Mouse (Mus musculus): ENCODE results near the gene Tpt1. TPM values are rescaled to one million over a fixed set of nuclear protein-coding genes. Genes with fewer than 3 reads are reported as not detected.
"Not testable (repeated sequence)": the region's sequence is repeated elsewhere in the genome, so short reads cannot be mapped to it uniquely, and the experiment has no call there.

The Tpt1 gene
- polyA plus RNA-seq, 1 experiment = 5,697 TPM

DNA sequence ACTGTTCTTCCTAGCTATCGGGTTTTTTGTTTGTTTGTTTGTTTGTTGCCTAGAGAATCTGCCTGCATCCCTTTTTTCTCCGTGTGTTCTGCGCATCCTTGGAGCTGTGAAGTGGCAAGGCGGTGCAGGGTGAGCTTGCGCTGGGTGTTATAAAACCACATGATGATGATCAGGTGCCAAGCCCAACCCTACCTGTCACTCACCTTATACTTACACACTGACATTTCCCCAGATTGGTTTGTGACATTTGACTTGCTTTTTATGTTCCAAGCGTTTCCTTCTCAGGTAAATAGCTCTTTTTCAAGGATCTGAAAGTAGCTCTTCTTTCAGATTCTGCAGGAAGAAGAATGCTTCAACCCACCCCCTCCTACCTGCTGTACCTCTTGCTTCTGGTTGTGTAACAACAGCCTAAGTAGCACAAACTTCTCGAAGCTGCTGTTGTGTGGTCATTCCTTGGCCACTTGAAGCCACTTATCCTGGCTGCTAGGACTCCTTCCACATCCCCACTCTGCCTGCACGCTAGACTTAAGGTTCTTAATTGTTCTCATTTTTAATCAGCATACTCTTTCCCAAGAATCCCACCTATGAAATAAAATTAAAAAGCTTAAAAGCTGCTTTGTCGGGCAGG, 21.9 kb downstream of the Tpt1 start:
- Histone ChIP-seq H3K4me3 (ENCODE audit: insufficient read depth, poor library complexity, severe bottlenecking) (no peak overlapping the region), H3ac (ENCODE audit: control insufficient read depth, insufficient read length, low read depth) (no peak overlapping the region), H3K79me3 (ENCODE audit: low read depth) (no peaks in the 10 kb centered on the region), H3K27me3 (ENCODE audit: control insufficient read depth, insufficient read depth, insufficient read length) (no peaks in the 10 kb centered on the region), H3K36me3 (ENCODE audit: control insufficient read depth, insufficient read depth) (no peaks in the 10 kb centered on the region), H3K79me2 (ENCODE audit: control insufficient read depth, insufficient read depth) (no peaks in the 10 kb centered on the region)
- no peak for TF ChIP-seq FOSL1 (IDR thresholded peaks at IDR 0.05; ENCODE audit: insufficient read depth, low read length, poor library complexity, severe bottlenecking)

DNA sequence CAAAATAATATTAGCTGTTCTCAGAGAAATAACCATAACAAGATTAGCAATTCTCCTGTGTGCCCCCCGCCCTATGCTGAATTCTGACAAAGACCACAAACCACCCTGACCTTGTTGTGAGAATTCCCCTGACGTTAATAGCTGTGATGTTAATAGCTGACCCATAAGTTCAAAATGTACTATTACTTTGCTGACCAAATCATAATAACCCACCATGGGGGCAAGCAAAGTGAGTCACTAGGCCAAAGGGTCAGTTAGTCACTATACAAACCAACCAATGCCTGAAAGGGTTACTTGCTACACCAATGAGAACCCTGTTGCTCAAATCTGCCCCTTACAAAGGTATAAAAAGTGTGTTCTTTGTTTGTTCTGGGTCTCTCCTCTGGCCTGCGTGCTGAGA, 23.1 kb downstream of the Tpt1 start:
- not testable (repeated sequence) for H3K36me3 ChIP-seq (ENCODE audit: control insufficient read depth, insufficient read depth); H3K4me3 ChIP-seq (ENCODE audit: insufficient read depth, poor library complexity, severe bottlenecking); H3K79me3 ChIP-seq (ENCODE audit: low read depth); H3K27me3 ChIP-seq (ENCODE audit: control insufficient read depth, insufficient read depth, insufficient read length); H3K79me2 ChIP-seq (ENCODE audit: control insufficient read depth, insufficient read depth); H3ac ChIP-seq (ENCODE audit: control insufficient read depth, insufficient read length, low read depth)

DNA sequence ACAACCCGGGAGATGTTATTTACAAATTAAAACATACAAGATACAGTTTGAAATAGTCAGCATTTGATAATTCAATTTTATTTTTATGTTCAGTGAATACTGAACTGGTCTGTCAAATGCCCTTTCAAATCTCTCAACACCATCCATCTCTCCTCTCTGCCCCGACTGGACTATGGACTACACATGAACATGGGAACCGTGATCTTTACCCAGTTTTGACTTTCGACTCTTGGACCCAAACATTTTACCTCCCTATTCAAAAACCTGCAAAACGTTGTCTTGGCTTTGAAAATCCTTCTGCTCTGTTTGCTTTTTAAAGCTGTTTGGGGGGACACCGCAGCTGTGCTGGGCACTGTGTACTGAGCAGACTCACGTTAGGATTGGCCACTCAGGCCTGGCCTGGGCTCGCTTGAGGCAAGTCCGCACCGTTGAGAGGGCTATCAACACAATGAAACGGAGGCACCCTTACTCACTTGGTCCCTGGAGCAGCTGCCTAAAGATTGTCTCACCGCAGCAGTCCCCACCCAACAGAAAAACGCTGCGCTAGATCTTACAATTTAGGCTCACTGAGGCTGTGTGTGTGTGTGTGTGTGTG, 25.0 kb downstream of the Tpt1 start:
- TF ChIP-seq MAX (IDR thresholded peaks at IDR 0.05) (no peak), FOSL1 (IDR thresholded peaks at IDR 0.05; ENCODE audit: insufficient read depth, low read length, poor library complexity, severe bottlenecking) (no peak), CEBPB (IDR thresholded peaks at IDR 0.05; ENCODE audit: low read depth) (no peak), MYOG (IDR thresholded peaks at IDR 0.05; ENCODE audit: control insufficient read depth, extremely low read depth, insufficient read length) (no peak), CTCF (IDR thresholded peaks at IDR 0.05; ENCODE audit: control insufficient read depth, insufficient read depth, insufficient read length) (no peak), MYOD1 (IDR thresholded peaks at IDR 0.05; ENCODE audit: control insufficient read depth, insufficient read length, low read depth) (no peak), USF1 (IDR thresholded peaks at IDR 0.05; ENCODE audit: low read depth) (no peak)
- Histone ChIP-seq H3K36me3 (ENCODE audit: control insufficient read depth, insufficient read depth) (no peaks in the 10 kb centered on the region), H3K27me3 (ENCODE audit: control insufficient read depth, insufficient read depth, insufficient read length) (no peaks in the 10 kb centered on the region), H3K4me3 (ENCODE audit: insufficient read depth, poor library complexity, severe bottlenecking) (no peak overlapping the region), H3K79me2 (ENCODE audit: control insufficient read depth, insufficient read depth) (no peaks in the 10 kb centered on the region), H3ac (ENCODE audit: control insufficient read depth, insufficient read length, low read depth) (no peak overlapping the region), H3K79me3 (ENCODE audit: low read depth) (no peaks in the 10 kb centered on the region)

DNA sequence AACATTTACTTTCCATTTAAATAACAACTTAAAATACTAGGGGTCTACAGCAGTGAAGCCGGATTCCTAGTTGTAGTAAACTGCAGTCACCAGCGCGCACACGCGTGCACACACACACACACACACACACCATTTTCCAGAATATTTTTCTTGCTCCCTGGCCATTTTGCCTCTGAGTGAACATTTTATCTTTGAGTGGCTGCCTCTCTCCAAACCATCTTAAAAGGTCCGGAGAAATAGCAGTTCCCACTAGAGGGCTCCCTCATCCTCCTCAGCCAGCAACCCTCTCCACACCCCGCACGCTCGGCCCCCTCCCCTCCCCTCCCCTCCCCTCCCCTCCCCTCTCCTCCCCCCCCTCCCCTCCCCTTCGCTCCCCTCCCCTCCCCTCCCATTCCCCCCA, 25.7 kb downstream of the Tpt1 start:
- Histone ChIP-seq H3ac (ENCODE audit: control insufficient read depth, insufficient read length, low read depth) (no peak overlapping the region), H3K36me3 (ENCODE audit: control insufficient read depth, insufficient read depth) (no peaks in the 10 kb centered on the region), H3K27me3 (ENCODE audit: control insufficient read depth, insufficient read depth, insufficient read length) (no peaks in the 10 kb centered on the region), H3K79me2 (ENCODE audit: control insufficient read depth, insufficient read depth) (no peaks in the 10 kb centered on the region), H3K79me3 (ENCODE audit: low read depth) (no peaks in the 10 kb centered on the region), H3K4me3 (ENCODE audit: insufficient read depth, poor library complexity, severe bottlenecking) (no peak overlapping the region)
- TF ChIP-seq MYOD1 (IDR thresholded peaks at IDR 0.05; ENCODE audit: control insufficient read depth, insufficient read length, low read depth) (no peak), FOSL1 (IDR thresholded peaks at IDR 0.05; ENCODE audit: insufficient read depth, low read length, poor library complexity, severe bottlenecking) (no peak), MAX (IDR thresholded peaks at IDR 0.05) (no peak), MYOG (IDR thresholded peaks at IDR 0.05; ENCODE audit: control insufficient read depth, extremely low read depth, insufficient read length) (no peak), CEBPB (IDR thresholded peaks at IDR 0.05; ENCODE audit: low read depth) (no peak), USF1 (IDR thresholded peaks at IDR 0.05; ENCODE audit: low read depth) (no peak), CTCF (IDR thresholded peaks at IDR 0.05; ENCODE audit: control insufficient read depth, insufficient read depth, insufficient read length) (no peak)

DNA sequence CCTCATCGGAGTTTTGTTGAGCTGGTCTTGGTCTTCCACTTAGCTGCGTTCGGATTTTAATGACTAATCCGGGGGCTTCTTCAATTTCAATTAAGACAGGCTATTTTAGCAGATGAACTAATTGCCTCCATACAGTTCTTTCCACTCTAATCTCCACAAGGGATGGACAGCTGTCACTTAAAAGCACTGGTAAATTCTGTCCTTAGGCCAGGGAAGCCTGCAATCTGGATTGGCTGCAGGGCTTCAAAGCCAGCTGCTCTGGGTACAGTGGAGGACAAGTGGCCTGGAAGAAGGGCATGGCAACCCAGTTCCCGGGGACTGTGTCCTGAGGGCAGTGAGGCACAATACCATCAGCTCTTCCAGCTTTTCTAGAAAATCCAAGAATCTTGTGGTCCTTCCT, 26.2 kb downstream of the Tpt1 start:
- Histone ChIP-seq H3K79me3 (ENCODE audit: low read depth) (no peaks in the 10 kb centered on the region), H3K79me2 (ENCODE audit: control insufficient read depth, insufficient read depth) (no peaks in the 10 kb centered on the region), H3K36me3 (ENCODE audit: control insufficient read depth, insufficient read depth) (no peaks in the 10 kb centered on the region), H3K4me3 (ENCODE audit: insufficient read depth, poor library complexity, severe bottlenecking) (no peak overlapping the region), H3ac (ENCODE audit: control insufficient read depth, insufficient read length, low read depth) (no peak overlapping the region), H3K27me3 (ENCODE audit: control insufficient read depth, insufficient read depth, insufficient read length) (no peaks in the 10 kb centered on the region)
- TF ChIP-seq MYOG (IDR thresholded peaks at IDR 0.05; ENCODE audit: control insufficient read depth, extremely low read depth, insufficient read length) (no peak), MAX (IDR thresholded peaks at IDR 0.05) (no peak), CTCF (IDR thresholded peaks at IDR 0.05; ENCODE audit: control insufficient read depth, insufficient read depth, insufficient read length) (no peak), USF1 (IDR thresholded peaks at IDR 0.05; ENCODE audit: low read depth) (no peak), CEBPB (IDR thresholded peaks at IDR 0.05; ENCODE audit: low read depth) (no peak), MYOD1 (IDR thresholded peaks at IDR 0.05; ENCODE audit: control insufficient read depth, insufficient read length, low read depth) (no peak), FOSL1 (IDR thresholded peaks at IDR 0.05; ENCODE audit: insufficient read depth, low read length, poor library complexity, severe bottlenecking) (no peak)

DNA sequence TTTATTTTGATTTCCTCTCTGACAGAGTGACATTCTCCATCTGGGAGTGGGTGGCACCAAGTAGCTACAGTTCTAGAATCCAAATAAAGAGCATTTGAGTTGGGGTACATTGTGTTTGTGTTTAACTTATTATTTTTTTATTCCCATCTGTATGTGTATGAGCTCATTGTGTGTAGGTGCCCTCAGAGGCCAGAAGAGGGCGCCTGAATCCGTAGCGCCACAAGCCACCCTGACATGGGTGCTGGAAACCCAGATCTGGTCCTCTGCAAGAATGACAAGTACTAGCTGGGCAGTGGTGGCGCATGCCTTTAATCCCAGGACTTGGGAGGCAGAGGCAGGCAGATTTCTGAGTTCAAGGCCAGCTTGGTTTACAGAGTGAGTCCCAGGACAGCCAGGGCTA, 26.9 kb downstream of the Tpt1 start:
- TF ChIP-seq MYOG (IDR thresholded peaks at IDR 0.05; ENCODE audit: control insufficient read depth, extremely low read depth, insufficient read length) (no peak), CEBPB (IDR thresholded peaks at IDR 0.05; ENCODE audit: low read depth) (no peak), MYOD1 (IDR thresholded peaks at IDR 0.05; ENCODE audit: control insufficient read depth, insufficient read length, low read depth) (no peak), MAX (IDR thresholded peaks at IDR 0.05) (no peak), CTCF (IDR thresholded peaks at IDR 0.05; ENCODE audit: control insufficient read depth, insufficient read depth, insufficient read length) (no peak), USF1 (IDR thresholded peaks at IDR 0.05; ENCODE audit: low read depth) (no peak), FOSL1 (IDR thresholded peaks at IDR 0.05; ENCODE audit: insufficient read depth, low read length, poor library complexity, severe bottlenecking) (no peak)
- Histone ChIP-seq H3ac (ENCODE audit: control insufficient read depth, insufficient read length, low read depth) (no peak overlapping the region), H3K79me3 (ENCODE audit: low read depth) (no peaks in the 10 kb centered on the region), H3K4me3 (ENCODE audit: insufficient read depth, poor library complexity, severe bottlenecking) (no peak overlapping the region), H3K27me3 (ENCODE audit: control insufficient read depth, insufficient read depth, insufficient read length) (no peaks in the 10 kb centered on the region), H3K36me3 (ENCODE audit: control insufficient read depth, insufficient read depth) (no peaks in the 10 kb centered on the region), H3K79me2 (ENCODE audit: control insufficient read depth, insufficient read depth) (no peaks in the 10 kb centered on the region)

Data from C2C12 (cell line).